Mouse (Mus musculus) limb, embryonic 15.5 days (tissue): ENCODE measurements at regions not wholly inside any gene's neighbourhood (a gene's known extent, or its start where the extent isn't known, plus 50 kb on each side); places are given as distances from the start of the nearest gene placed in this dataset.

Source experiments
- ATAC-seq: fragments of 200-750 bp; cut with Nextera tagmentation; 2 replicates; pipeline ENCODE4 v1.8.0; 2017; ENCODE audit warnings: low read depth, moderate TSS enrichment; ENCODE audit not compliant: insufficient number of reproducible peaks, low FRiP score, low TSS enrichment
- H3K27ac ChIP-seq: fragments of 300-500 bp; sonication (generic); 2 replicates; pipeline ENCODE4 v1.5.1; 2015; ENCODE audit warnings: moderate library complexity, mild to moderate bottlenecking, inconsistent platforms
- H3K27me3 ChIP-seq: fragments of 300-500 bp; sonication (generic); 2 replicates; pipeline ENCODE4 v1.6.1; 2015; ENCODE audit warnings: inconsistent platforms
- H3K36me3 ChIP-seq: fragments of 300-500 bp; sonication (generic); 2 replicates; pipeline ENCODE4 v1.6.1; 2015; ENCODE audit warnings: inconsistent platforms
- H3K4me1 ChIP-seq: fragments of 300-500 bp; sonication (generic); 2 replicates; pipeline ENCODE4 v1.6.1; 2015; ENCODE audit warnings: inconsistent platforms
- H3K4me2 ChIP-seq: fragments of 300-500 bp; sonication (generic); 2 replicates; pipeline ENCODE4 v1.6.1; 2015; ENCODE audit warnings: mild to moderate bottlenecking, inconsistent platforms
- H3K4me3 ChIP-seq: fragments of 300-500 bp; sonication (generic); 2 replicates; pipeline ENCODE4 v1.5.1; 2015; ENCODE audit warnings: mild to moderate bottlenecking, inconsistent platforms
- H3K9ac ChIP-seq: fragments of 300-500 bp; sonication (generic); 2 replicates; pipeline ENCODE4 v1.6.1; 2015; ENCODE audit warnings: inconsistent platforms
- H3K9me3 ChIP-seq: fragments of 300-500 bp; sonication (generic); 2 replicates; pipeline ENCODE4 v1.6.1; 2016; ENCODE audit warnings: inconsistent platforms
- WGBS: fragments of 180-500 bp; shearing (Covaris S2); methylation state at CpG from one replicate; pipeline ENCODE4 v1.1.7; 2015; 5-methylcytosine and 5-hydroxymethylcytosine counted together

- WGBS: 55% methylated on average over 11 of the region's 11 CpGs
- no peaks in the 10 kb centered on the region for H3K36me3 ChIP-seq
- H3K9ac ChIP-seq: no peak overlapping the region
- no peak overlapping the region for H3K27ac ChIP-seq
- H3K4me3 ChIP-seq: no peak overlapping the region
- H3K9me3 ChIP-seq: no peaks in the 10 kb centered on the region
- H3K27me3 ChIP-seq: 0 out of 2 replicates have a peak, but pooled peaks cover 4% of the 10 kb centered on the region
- no peak overlapping the region for H3K4me2 ChIP-seq
- ATAC-seq: no peak
- 0 out of 2 replicates have a peak, but pooled peaks cover 3% of the 10 kb centered on the region for H3K4me1 ChIP-seq
Measured at GRCm38 (mm10) chr10:20776640-20777413, 51.9 kb upstream of the Pde7b start.

GRCm38 (mm10) chr10:20775731-20776429 is 51.0 kb upstream of the Pde7b start:
- Histone ChIP-seq H3K9ac (no peak overlapping the region), H3K4me3 (no peak overlapping the region), H3K4me2 (no peak overlapping the region), H3K36me3 (no peaks in the 10 kb centered on the region), H3K9me3 (no peaks in the 10 kb centered on the region), H3K27me3 (0 out of 2 replicates have a peak, but pooled peaks cover 4% of the 10 kb centered on the region), H3K27ac (no peak overlapping the region), H3K4me1 (0 out of 2 replicates have a peak, but pooled peaks cover 3% of the 10 kb centered on the region)
- WGBS: 88% methylated on average over 3 of the region's 3 CpGs
- no peak for ATAC-seq
